Mouse (Mus musculus): Measurements from ENCODE around the gene Mrpl42.
"Not testable (repeated sequence)": the region's sequence is repeated elsewhere in the genome, so short reads cannot be mapped to it uniquely, and the experiment has no call there.

Gene Mrpl42

DNA sequence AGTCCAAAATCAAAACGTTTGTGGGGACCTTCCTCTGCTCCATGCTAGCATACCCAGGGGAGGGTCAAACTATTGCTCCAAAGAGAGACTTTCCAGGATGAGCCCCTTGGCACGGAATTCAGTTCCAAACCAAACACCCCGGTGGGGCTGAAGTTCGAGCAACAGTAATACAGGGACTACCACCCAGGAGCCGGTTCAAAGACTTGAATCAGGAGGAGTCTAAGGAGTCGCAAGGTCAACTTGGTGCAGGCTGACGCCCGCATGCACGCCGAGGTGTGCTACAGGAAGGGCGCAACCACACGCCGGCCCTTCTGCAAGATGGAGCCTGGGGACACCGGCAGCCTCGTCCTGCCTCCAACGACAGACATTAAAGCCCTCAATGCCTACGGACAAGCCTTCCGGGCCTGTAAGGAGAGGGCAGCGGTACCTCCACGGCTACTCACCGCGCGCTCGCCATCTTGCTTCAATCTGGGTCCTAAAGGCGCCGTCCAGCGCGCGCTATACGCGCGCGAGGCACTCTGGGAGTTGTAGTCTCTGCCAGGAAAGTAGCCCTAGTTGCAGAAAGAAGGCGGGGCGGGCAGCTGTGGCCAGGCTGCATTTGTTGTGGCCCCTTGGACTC lies at the start of gene Mrpl42:
TSS of gene Mrpl42 (minus strand) at position 478 of the 619 bp plus-strand sequence.
- DNase-seq (ENCODE audit: low spot score in 2 of 2) = peak; percentile 61 to 66

- peak in 1 of 2 experiments; percentile 35 for DNase-seq (ENCODE audit: low spot score in 2 of 2)
Observed at GRCm38 (mm10) chr10:95550506-95550905, 48.8 kb upstream of the Mrpl42 start.

- DNase-seq (ENCODE audit: low spot score in 2 of 2) = not testable (repeated sequence)
Observed at GRCm38 (mm10) chr10:95549080-95549479, 47.3 kb upstream of the Mrpl42 start.

- no peak for DNase-seq (ENCODE audit: low spot score in 2 of 2)
Observed at GRCm38 (mm10) chr10:95548154-95548826, 46.5 kb upstream of the Mrpl42 start.

DNA sequence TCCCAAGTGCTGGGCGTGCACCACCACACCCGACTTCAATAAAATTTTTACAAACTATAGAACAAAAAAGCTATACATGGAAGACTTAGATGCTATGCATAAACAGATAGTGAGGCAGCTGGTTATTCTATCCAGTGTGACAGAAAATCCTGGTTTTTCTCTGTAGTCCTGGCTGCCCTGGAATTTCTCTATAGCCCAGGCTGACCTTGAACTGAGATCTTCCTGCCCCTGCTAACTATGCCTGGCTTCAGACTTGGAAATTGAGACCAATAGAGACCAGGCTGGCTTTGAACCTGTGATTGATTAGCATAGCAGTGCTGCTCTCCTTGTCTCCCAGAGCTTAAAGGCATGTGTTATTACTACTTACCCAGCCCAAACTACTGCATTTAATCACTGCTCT lies 44.4 kb upstream of the Mrpl42 start:
- DNase-seq (ENCODE audit: low spot score in 2 of 2) = no peak

DNA sequence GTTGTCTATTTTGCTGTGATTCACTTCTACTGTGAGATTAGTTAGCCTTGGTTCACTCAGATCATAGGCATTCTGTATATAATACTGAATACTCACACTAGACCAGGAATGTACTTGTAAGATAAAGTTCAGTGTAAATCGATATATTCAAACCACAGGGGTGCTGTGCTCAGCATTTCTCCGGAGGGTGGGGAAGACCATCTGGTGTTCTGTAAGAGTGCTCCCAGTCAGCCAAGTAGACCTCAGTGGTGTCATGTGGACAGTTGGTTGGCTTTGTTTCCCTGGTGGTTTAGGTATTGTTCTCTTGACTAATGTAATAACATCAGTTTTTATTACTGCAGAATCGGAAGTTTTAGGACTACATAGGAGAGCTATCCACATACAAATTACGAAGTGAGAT lies 43.3 kb upstream of the Mrpl42 start:
- DNase-seq (ENCODE audit: low spot score in 2 of 2) = no peak

DNA sequence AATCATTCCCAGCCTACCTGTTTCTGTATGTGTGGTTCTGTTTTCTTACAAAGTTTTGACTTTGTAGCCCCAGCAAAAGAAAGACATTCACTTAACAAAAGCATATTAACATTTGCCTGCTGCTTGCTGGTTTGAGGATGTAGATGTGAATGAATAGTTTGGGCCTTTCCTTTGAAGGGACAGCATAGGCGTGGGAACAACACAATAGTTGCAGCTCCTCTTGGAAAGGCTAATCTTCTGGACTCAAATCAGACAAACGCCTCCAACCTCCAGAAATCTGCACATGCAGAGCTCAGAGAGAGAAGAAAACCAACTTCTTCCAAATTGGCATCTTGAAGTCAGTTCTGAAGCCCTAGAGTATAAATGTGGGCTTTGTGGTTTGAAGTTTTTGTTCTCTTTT lies 42.9 kb upstream of the Mrpl42 start:
- no peak for DNase-seq (ENCODE audit: low spot score in 2 of 2)

DNA sequence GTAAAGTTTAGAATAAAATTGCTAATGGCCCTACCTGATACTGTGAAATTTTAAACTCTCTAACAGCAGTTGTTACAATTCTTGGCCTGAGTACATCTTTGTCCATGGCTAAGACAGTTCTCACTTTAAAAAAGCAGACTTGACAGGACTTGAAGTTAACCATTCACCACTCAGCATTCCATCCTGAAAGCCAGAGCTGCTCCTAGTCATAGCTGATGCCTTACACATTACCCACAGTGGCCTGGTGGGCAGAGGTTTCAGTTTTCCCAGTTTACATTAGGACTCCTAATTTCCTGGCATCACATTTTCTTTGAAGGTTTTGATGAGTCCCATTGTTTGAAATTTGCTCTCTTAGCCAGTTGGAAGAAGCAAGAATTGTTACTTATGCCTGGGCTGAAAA lies 42.3 kb upstream of the Mrpl42 start:
- no peak for DNase-seq (ENCODE audit: low spot score in 2 of 2)

- DNase-seq (ENCODE audit: low spot score in 2 of 2) = no peak
Observed at GRCm38 (mm10) chr10:95543377-95543776, 41.6 kb upstream of the Mrpl42 start.

DNA sequence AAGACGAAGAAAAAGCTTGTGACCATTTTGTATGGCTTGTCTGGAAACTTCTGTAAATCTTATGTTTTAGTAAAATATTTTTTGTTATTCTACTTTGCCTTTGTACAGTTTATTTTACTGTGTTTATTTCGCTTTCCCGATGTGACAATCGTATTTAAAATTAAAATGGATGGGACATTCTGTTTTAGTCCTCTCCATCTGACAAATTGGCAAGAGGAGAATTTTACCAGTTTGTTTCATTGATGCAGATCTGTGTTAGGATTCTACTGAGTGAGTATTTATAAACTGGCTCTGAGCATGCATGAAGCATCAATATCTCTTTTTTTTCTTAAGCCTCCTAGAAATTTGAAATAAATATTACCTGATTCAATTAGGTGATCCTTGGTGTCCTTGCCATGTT lies 41.2 kb upstream of the Mrpl42 start:
- no peak for DNase-seq (ENCODE audit: low spot score in 2 of 2)

DNA sequence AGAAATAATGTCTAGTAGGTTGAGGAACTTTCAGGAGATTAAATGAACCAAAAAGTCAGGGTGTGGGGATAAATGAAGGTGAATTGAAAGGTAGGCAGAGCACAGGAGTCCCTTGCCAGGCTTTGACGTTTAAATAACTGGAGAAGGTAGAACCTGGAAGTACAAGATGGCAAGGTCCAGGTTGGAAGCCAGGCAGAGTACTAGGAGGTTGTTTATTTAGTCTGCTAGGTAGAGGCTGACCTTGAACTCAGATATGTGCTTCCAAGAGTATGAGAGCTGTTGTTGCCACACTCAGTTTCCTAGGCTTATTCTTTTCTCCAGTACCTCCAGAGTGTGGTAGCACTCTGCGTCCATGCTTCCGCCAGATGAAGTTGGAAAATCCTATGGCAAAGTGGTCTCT lies 38.1 kb upstream of the Mrpl42 start:
- DNase-seq (ENCODE audit: low spot score in 2 of 2) = no peak

GRCm38 (mm10) chr10:95539260-95539659 lies 37.5 kb upstream of the Mrpl42 start:
- DNase-seq (ENCODE audit: low spot score in 2 of 2) = no peak

- DNase-seq (ENCODE audit: low spot score in 2 of 2) = no peak
Observed at GRCm38 (mm10) chr10:95536222-95536541, 34.4 kb upstream of the Mrpl42 start.

GRCm38 (mm10) chr10:95535399-95536221 lies 33.9 kb upstream of the Mrpl42 start:
- DNase-seq (ENCODE audit: low spot score in 2 of 2) = no peak

DNA sequence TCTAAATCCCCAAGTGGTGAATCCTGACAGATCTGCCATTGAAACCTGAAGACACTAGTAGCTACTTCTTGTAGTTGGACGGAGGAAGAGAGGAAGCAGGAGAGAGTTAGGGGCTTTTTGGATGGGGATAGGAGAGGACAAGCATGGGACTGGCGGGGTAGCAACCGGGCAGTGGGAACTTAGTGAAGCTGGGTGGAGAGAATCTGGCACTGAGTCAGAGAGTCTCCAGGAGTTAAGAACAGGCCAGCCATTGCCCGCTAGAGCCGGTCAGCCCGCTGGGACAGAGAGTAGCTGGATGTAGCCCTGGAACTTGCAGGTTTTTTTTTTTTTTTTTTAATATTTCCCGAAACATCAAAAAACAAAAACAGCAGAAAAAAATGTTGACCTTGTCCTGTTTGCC lies 31.6 kb upstream of the Mrpl42 start:
- no peak for DNase-seq (ENCODE audit: low spot score in 2 of 2)

- no peak for DNase-seq (ENCODE audit: low spot score in 2 of 2)
Observed at GRCm38 (mm10) chr10:95532916-95533315, 31.2 kb upstream of the Mrpl42 start.

DNA sequence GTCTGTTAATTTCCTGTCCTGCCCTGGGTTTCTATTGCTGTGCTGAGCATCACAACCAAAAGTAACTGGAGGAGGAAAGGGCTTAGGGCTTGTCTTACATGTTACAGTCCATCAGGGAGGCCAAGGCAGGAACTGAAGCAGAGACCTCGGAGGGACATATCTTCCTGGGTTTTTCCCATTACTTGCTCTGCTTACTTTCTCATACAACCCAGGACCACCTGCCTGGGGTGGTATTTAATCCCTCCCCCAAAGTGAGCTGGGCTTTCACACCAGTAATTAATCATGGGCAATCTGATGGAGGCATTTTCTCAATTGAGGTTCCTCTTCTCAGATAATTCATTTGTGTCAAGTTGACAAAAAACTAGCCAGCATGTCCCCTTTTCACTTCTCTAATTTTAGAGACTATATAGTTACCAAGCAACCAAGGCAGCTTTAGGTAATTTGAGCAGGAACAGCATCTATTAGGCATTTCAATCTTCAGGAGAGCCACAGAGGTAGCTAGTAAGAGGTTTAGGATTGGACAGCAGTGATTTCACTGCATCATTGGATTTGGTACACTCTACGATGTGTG lies 28.9 kb upstream of the Mrpl42 start:
- no peak for DNase-seq (ENCODE audit: low spot score in 2 of 2)

GRCm38 (mm10) chr10:95526495-95527122 lies 24.9 kb upstream of the Mrpl42 start:
- no peak for DNase-seq (ENCODE audit: low spot score in 2 of 2)

DNA sequence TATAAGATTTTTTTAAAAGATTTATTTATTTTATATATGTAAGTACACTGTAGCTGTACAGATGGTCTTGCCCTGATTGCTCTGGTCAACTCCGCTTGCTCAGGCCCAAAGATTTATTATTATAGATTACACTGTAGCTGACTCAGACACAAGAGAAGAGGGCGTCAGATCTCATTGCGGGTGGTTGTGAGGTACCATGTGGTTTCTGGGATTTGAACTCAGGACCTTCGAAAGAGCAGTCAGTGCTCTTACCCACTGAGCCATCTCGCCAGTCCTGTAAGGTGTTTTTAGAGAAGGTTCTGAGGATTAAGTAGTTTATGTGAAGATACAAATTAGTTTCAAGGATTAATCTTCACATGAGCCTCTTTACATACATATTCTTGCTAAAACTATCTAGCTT lies 24.1 kb upstream of the Mrpl42 start:
- DNase-seq (ENCODE audit: low spot score in 2 of 2) = no peak

DNA sequence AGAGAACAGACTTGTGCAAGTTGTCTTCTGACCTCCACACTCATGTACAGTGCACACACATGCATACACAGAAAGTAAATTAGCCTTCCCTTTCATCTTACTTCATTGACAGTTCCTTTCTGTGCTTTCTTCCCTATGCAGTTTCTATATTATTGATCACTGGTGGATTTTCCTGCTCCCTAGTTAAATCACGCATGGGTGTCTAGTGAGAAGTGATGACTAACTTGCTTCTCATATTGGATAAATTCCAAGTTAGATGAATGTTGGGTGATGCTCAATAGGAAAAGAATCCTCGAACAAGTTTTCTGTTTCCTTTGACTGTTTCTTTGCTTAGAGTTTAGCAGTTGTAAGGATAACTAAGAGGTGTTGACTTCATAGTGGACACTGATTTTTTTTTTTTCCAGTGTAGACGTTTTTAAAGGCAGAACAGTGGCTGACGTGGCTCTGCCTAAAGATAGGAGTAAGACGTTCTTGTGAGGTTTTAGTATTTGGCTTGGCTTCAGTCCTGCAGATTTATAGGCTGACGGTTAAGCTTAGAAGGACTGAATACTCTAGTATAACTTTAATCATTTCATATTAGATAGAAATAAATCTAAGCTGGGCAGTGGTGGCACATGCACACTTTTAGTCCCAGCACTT lies 23.4 kb upstream of the Mrpl42 start:
- no peak for DNase-seq (ENCODE audit: low spot score in 2 of 2)

GRCm38 (mm10) chr10:95517656-95518055 lies 15.9 kb upstream of the Mrpl42 start:
- no peak for DNase-seq (ENCODE audit: low spot score in 2 of 2)
